Mouse (Mus musculus) thymus, adult 2 months (tissue): ENCODE results near the gene Spata21.

ENCODE experiments used
- CTCF ChIP-seq: fragments of 200-500 bp; IDR thresholded peaks from 2 replicates; pipeline ENCODE4 v1.5.1; 2012; ENCODE audit warnings: mild to moderate bottlenecking, control low read depth, low read length, moderate library complexity, borderline replicate concordance; ENCODE audit not compliant: control insufficient read depth, poor library complexity, insufficient read depth; ENCODE audit errors: extremely low read depth
- POLR2A ChIP-seq: fragments of 200-500 bp; IDR thresholded peaks from 2 replicates; pipeline ENCODE4 v1.6.1; 2012; ENCODE audit warnings: mild to moderate bottlenecking, low read length, control low read depth, moderate library complexity; ENCODE audit not compliant: control insufficient read depth, poor library complexity, insufficient read depth; ENCODE audit errors: extremely low read depth

GRCm38 (mm10) chr4:141115398-141115797 lies 27.3 kb downstream of the Spata21 start:
- no peak for TF ChIP-seq POLR2A
- TF ChIP-seq CTCF, result no peak
